Mouse (Mus musculus) embryonic facial prominence, embryonic 15.5 days (tissue): ENCODE data around the gene Gm28897. TPM values are rescaled to one million over a fixed set of nuclear protein-coding genes. Genes with fewer than 3 reads are reported as not detected.
"Not testable (repeated sequence)": the region's sequence is repeated elsewhere in the genome, so short reads cannot be mapped to it uniquely, and the experiment has no call there.

ENCODE experiments used
- ATAC-seq: fragments of 200-750 bp; cut with Nextera tagmentation; 2 replicates; pipeline ENCODE4 v1.8.0; 2017; ENCODE audit warnings: low read depth, moderate TSS enrichment; ENCODE audit not compliant: insufficient number of reproducible peaks, low FRiP score, low TSS enrichment
- H3K27ac ChIP-seq: fragments of 300-500 bp; sonication (generic); replicated peaks from 2 replicates; pipeline ENCODE4 v1.5.1; 2015; ENCODE audit warnings: mild to moderate bottlenecking, inconsistent platforms
- H3K27me3 ChIP-seq: fragments of 300-500 bp; sonication (generic); 2 replicates; pipeline ENCODE4 v1.6.1; 2015; ENCODE audit warnings: inconsistent platforms
- H3K36me3 ChIP-seq: fragments of 300-500 bp; sonication (generic); 2 replicates; pipeline ENCODE4 v1.6.1; 2015; ENCODE audit warnings: mild to moderate bottlenecking, inconsistent platforms
- H3K4me1 ChIP-seq: fragments of 300-500 bp; sonication (generic); 2 replicates; pipeline ENCODE4 v1.6.1; 2015; ENCODE audit warnings: inconsistent platforms
- H3K4me2 ChIP-seq: fragments of 300-500 bp; sonication (generic); replicated peaks from 2 replicates; pipeline ENCODE4 v1.6.1; 2015; ENCODE audit warnings: mild to moderate bottlenecking, inconsistent platforms
- H3K4me3 ChIP-seq: fragments of 300-500 bp; sonication (generic); replicated peaks from 2 replicates; pipeline ENCODE4 v1.5.1; 2015; ENCODE audit warnings: mild to moderate bottlenecking, inconsistent platforms
- H3K9ac ChIP-seq: fragments of 300-500 bp; sonication (generic); 2 replicates; pipeline ENCODE4 v1.6.1; 2015; ENCODE audit warnings: inconsistent platforms
- H3K9me3 ChIP-seq: fragments of 300-500 bp; sonication (generic); replicated peaks from 2 replicates; pipeline ENCODE4 v1.6.1; 2016; ENCODE audit warnings: inconsistent platforms
- WGBS: fragments of 180-500 bp; shearing (Covaris S2); methylation state at CpG from one replicate; pipeline ENCODE4 v1.1.7; 2015; 5-methylcytosine and 5-hydroxymethylcytosine counted together
- polyA plus RNA-seq: library from polyadenylated mRNA; unstranded; fragments of >200 nt; fragmentation: Nextera tagmentation; extraction: Ambion mirVana; gene quantifications from 2 replicates; pipeline ENCODE4 v1.2.1, GENCODE M21; 2015

Gm28897 gene
- polyA plus RNA-seq, result not detected in 2 replicates

DNA sequence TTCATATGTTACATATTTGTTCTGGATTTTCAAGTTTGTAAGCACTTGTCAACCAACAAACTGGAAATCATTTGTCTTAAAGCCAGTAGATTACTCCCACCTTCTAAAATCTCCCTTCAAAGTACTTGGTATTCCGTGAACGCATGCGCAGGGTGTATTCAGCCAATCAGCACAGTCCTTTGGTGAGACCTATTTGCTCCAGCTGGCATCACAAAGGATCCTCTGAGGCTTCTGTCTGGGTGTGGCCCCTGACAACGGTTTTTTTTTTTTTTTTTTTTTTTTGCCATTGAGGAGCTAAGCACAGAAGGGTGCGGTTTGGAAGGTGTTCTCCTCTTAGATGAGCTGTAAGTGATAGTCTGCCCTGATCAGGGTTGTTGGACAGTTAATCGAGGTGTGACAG is at the start of gene Gm28897:
Gene Gm28897 (plus strand): TSS at position 301 of the 400 bp plus-strand sequence.
- WGBS, result no CpG with 5 or more reads among the region's 6 CpGs
- H3K9ac ChIP-seq, H3K27me3 ChIP-seq, H3K9me3 ChIP-seq, H3K4me3 ChIP-seq, H3K36me3 ChIP-seq, H3K4me2 ChIP-seq, ATAC-seq, H3K27ac ChIP-seq, H3K4me1 ChIP-seq: not testable (repeated sequence)
